Mouse (Mus musculus) liver, postnatal 0 days (tissue): Measurements from ENCODE around the gene 6430548M08Rik. TPM values are rescaled to one million over a fixed set of nuclear protein-coding genes. Genes with fewer than 3 reads are reported as not detected.
A peak's percentile ranks its signal among the peaks of the same experiment; 100 is the strongest.

ENCODE experiments used
- ATAC-seq: fragments of 200-750 bp; cut with Nextera tagmentation; 2 replicates; pipeline ENCODE4 v1.8.0; 2017; ENCODE audit warnings: mild to moderate bottlenecking, moderate library complexity
- DNase-seq: peaks from one replicate; pipeline ENCODE4 v3.0.0-alpha.2; 2016
- H3K27ac ChIP-seq: fragments of 300-500 bp; sonication (generic); 2 replicates; pipeline ENCODE4 v1.5.1; 2014; ENCODE audit warnings: antibody characterized with exemption, moderate library complexity, mild to moderate bottlenecking, low read depth
- H3K27me3 ChIP-seq: fragments of 300-500 bp; sonication (generic); 2 replicates; pipeline ENCODE4 v1.6.1; 2014; ENCODE audit warnings: low read length, control low read depth, mixed read lengths; ENCODE audit not compliant: insufficient read depth
- H3K36me3 ChIP-seq: fragments of 300-500 bp; sonication (generic); replicated peaks from 2 replicates; pipeline ENCODE4 v1.6.1; 2014; ENCODE audit warnings: mild to moderate bottlenecking, control low read depth, low read length, moderate library complexity, mixed read lengths; ENCODE audit not compliant: insufficient read depth
- H3K4me1 ChIP-seq: fragments of 300-500 bp; sonication (generic); 2 replicates; pipeline ENCODE4 v1.6.1; 2014; ENCODE audit warnings: antibody characterized with exemption, mild to moderate bottlenecking, control low read depth; ENCODE audit not compliant: insufficient read depth
- H3K4me2 ChIP-seq: fragments of 300-500 bp; sonication (generic); 2 replicates; pipeline ENCODE4 v1.6.1; 2014; ENCODE audit warnings: low read depth, mild to moderate bottlenecking, low read length, moderate library complexity, mixed read lengths
- H3K4me3 ChIP-seq: fragments of 300-500 bp; sonication (generic); 2 replicates; pipeline ENCODE4 v1.5.1; 2014; ENCODE audit warnings: low read depth, low read length
- H3K9ac ChIP-seq: fragments of 300-500 bp; sonication (generic); replicated peaks from 2 replicates; pipeline ENCODE4 v1.6.1; 2014; ENCODE audit warnings: mild to moderate bottlenecking, moderate library complexity
- H3K9me3 ChIP-seq: fragments of 300-500 bp; sonication (generic); 2 replicates; pipeline ENCODE4 v1.6.1; 2016; ENCODE audit warnings: mild to moderate bottlenecking, control low read depth, low read length, mixed read lengths
- CTCF ChIP-seq: sonication (generic); IDR thresholded peaks from 2 replicates; pipeline ENCODE4 v1.5.1; 2016; ENCODE audit warnings: antibody characterized with exemption, low read depth
- EP300 ChIP-seq: IDR thresholded peaks from 2 replicates; pipeline ENCODE4 v1.6.1; 2016; ENCODE audit warnings: antibody characterized with exemption, low read depth, mild to moderate bottlenecking
- WGBS: fragments of 180-500 bp; shearing (Covaris S2); extraction: QIAGEN DNeasy Blood & Tissue Kit; methylation state at CpG from one replicate; pipeline ENCODE4 v1.1.7; 2014; ENCODE audit not compliant: insufficient replicate concordance; 5-methylcytosine and 5-hydroxymethylcytosine counted together
- polyA plus RNA-seq: library from polyadenylated mRNA; unstranded; fragments of >200 nt; fragmentation: Nextera tagmentation; extraction: Ambion mirVana; gene quantifications from 2 replicates; pipeline ENCODE4 v1.2.1, GENCODE M21; 2015

6430548M08Rik gene
- polyA plus RNA-seq, 1 experiment from 2014 or later, result 4.9 TPM

- DNase-seq (no peak), ATAC-seq (no peak)
- no peak overlapping the region for H3K4me3 ChIP-seq
- TF ChIP-seq CTCF (no peak), EP300 (no peak)
- no peak overlapping the region for H3K9ac ChIP-seq
- H3K27ac ChIP-seq, result no peak overlapping the region
- 72% methylated on average over 15 of the region's 15 CpGs for WGBS
- H3K9me3 ChIP-seq, result no peaks in the 10 kb centered on the region
- H3K36me3 ChIP-seq, result no peaks in the 10 kb centered on the region
- no peaks in the 10 kb centered on the region for H3K4me1 ChIP-seq
- H3K4me2 ChIP-seq, result no peak overlapping the region
- H3K27me3 ChIP-seq, result no peaks in the 10 kb centered on the region
These were observed 30.1 kb downstream of the 6430548M08Rik start for GRCm38 (mm10) chr8:120143911-120144651.

GRCm38 (mm10) chr8:120144652-120145301 is 30.8 kb downstream of the 6430548M08Rik start:
- 50% methylated on average over 12 of the region's 12 CpGs for WGBS
- no peak for ATAC-seq
- H3K27ac ChIP-seq, result no peak overlapping the region

GRCm38 (mm10) chr8:120146051-120146450 is 32.1 kb downstream of the 6430548M08Rik start:
- DNase-seq (no peak), ATAC-seq (no peak)
- TF ChIP-seq EP300 (no peak), CTCF (no peak)
- no peaks in the 10 kb centered on the region for H3K4me1 ChIP-seq
- no peaks in the 10 kb centered on the region for H3K9me3 ChIP-seq
- no peaks in the 10 kb centered on the region for H3K36me3 ChIP-seq
- WGBS, result 78% methylated on average over 1 of the region's 1 CpGs
- H3K27me3 ChIP-seq, result no peaks in the 10 kb centered on the region
- no peak overlapping the region for H3K4me2 ChIP-seq
- H3K9ac ChIP-seq, result no peak overlapping the region
- H3K4me3 ChIP-seq, result no peak overlapping the region
- H3K27ac ChIP-seq, result no peak overlapping the region

More at GRCm38 (mm10) chr8:120144652-120145301, 30.8 kb downstream of the 6430548M08Rik start:
- DNase-seq, result no peak
- no peak overlapping the region for H3K9ac ChIP-seq
- H3K36me3 ChIP-seq, result no peaks in the 10 kb centered on the region
- H3K9me3 ChIP-seq, result no peaks in the 10 kb centered on the region
- H3K27me3 ChIP-seq, result no peaks in the 10 kb centered on the region
- no peak overlapping the region for H3K4me2 ChIP-seq
- no peaks in the 10 kb centered on the region for H3K4me1 ChIP-seq
- no peak for TF ChIP-seq EP300
- no peak for TF ChIP-seq CTCF
- no peak overlapping the region for H3K4me3 ChIP-seq

GRCm38 (mm10) chr8:120150028-120150427 is 36.1 kb downstream of the 6430548M08Rik start:
- no peak for DNase-seq
- no peak for TF ChIP-seq EP300
- no peak for TF ChIP-seq CTCF
- Histone ChIP-seq H3K4me3 (no peak overlapping the region), H3K36me3 (0 out of 2 replicates have a peak, but pooled peaks cover 3% of the 10 kb centered on the region), H3K27me3 (no peaks in the 10 kb centered on the region), H3K27ac (no peak overlapping the region), H3K4me1 (no peaks in the 10 kb centered on the region), H3K9me3 (no peaks in the 10 kb centered on the region), H3K9ac (no peak overlapping the region), H3K4me2 (no peak overlapping the region)
- 59% methylated on average over 12 of the region's 12 CpGs for WGBS
- no peak for ATAC-seq

- H3K4me3 ChIP-seq, result no peak overlapping the region
- no peak overlapping the region for H3K9ac ChIP-seq
- TF ChIP-seq CTCF (no peak), EP300 (no peak)
- H3K4me1 ChIP-seq, result no peaks in the 10 kb centered on the region
- H3K27me3 ChIP-seq, result no peaks in the 10 kb centered on the region
- H3K27ac ChIP-seq, result no peak overlapping the region
- 69% methylated on average over 9 of the region's 9 CpGs for WGBS
- H3K36me3 ChIP-seq, result 0 out of 2 replicates have a peak, but pooled peaks cover 3% of the 10 kb centered on the region
- H3K9me3 ChIP-seq, result no peaks in the 10 kb centered on the region
- DNase-seq (no peak), ATAC-seq (no peak)
- no peak overlapping the region for H3K4me2 ChIP-seq
These were observed 37.2 kb downstream of the 6430548M08Rik start for GRCm38 (mm10) chr8:120151151-120151550.

- DNase-seq (peak; percentile 44), ATAC-seq (peak; percentile 47)
- no peak overlapping the region for H3K4me2 ChIP-seq
- H3K9me3 ChIP-seq, result no peaks in the 10 kb centered on the region
- 24% methylated on average over 7 of the region's 7 CpGs for WGBS
- TF ChIP-seq CTCF (no peak), EP300 (no peak)
- H3K27ac ChIP-seq, result no peak overlapping the region
- 0 out of 2 replicates have a peak, but pooled peaks cover 3% of the 10 kb centered on the region for H3K36me3 ChIP-seq
- H3K27me3 ChIP-seq, result no peaks in the 10 kb centered on the region
- H3K4me1 ChIP-seq, result no peaks in the 10 kb centered on the region
- no peak overlapping the region for H3K9ac ChIP-seq
- H3K4me3 ChIP-seq, result no peak overlapping the region
These were observed 38.7 kb downstream of the 6430548M08Rik start for GRCm38 (mm10) chr8:120152636-120153035.
